Mouse (Mus musculus): ENCODE measurements around the gene Fam229a. TPM values are rescaled to one million over a fixed set of nuclear protein-coding genes. Genes with fewer than 3 reads are reported as not detected.

Gene Fam229a
- total RNA-seq, 2 experiments from 2014 or later = not detected

GRCm38 (mm10) chr4:129495672-129496562 lies 4.9 kb downstream of the Fam229a start:
- DNase-seq = peak in 1 of 2 experiments; percentile 59

GRCm38 (mm10) chr4:129496631-129497030 lies 5.6 kb downstream of the Fam229a start:
- DNase-seq = no peak

GRCm38 (mm10) chr4:129498941-129499340 lies 8.0 kb downstream of the Fam229a start:
- DNase-seq = no peak

GRCm38 (mm10) chr4:129500017-129500416 lies 9.0 kb downstream of the Fam229a start:
- no peak for DNase-seq

GRCm38 (mm10) chr4:129500607-129501566 lies 9.9 kb downstream of the Fam229a start:
- peak; percentile 74 to 77 for DNase-seq

GRCm38 (mm10) chr4:129502327-129502888 lies 11.4 kb downstream of the Fam229a start:
- no peak for DNase-seq

GRCm38 (mm10) chr4:129502901-129503444 lies 12.0 kb downstream of the Fam229a start:
- no peak for DNase-seq

- no peak for DNase-seq
Observed at GRCm38 (mm10) chr4:129505511-129505910, 14.5 kb downstream of the Fam229a start.

GRCm38 (mm10) chr4:129507434-129508236 lies 16.6 kb downstream of the Fam229a start:
- DNase-seq = no peak

- DNase-seq = no peak
Observed at GRCm38 (mm10) chr4:129508237-129508515, 17.2 kb downstream of the Fam229a start.

GRCm38 (mm10) chr4:129508834-129509600 lies 18.0 kb downstream of the Fam229a start:
- no peak for DNase-seq

- DNase-seq = no peak
Observed at GRCm38 (mm10) chr4:129509650-129510049, 18.7 kb downstream of the Fam229a start.

- DNase-seq = no peak
Observed at GRCm38 (mm10) chr4:129510723-129511412, 19.9 kb downstream of the Fam229a start.

GRCm38 (mm10) chr4:129511413-129512096 lies 20.6 kb downstream of the Fam229a start:
- no peak for DNase-seq

- peak; percentile 76 to 78 for DNase-seq
Observed at GRCm38 (mm10) chr4:129513086-129513767, 22.2 kb downstream of the Fam229a start, which contains the start of gene Marcksl1. TSS of gene Marcksl1 (plus strand) at chr4:129513581.

GRCm38 (mm10) chr4:129513891-129514290 lies 22.9 kb downstream of the Fam229a start:
- DNase-seq = no peak

- peak in 1 of 2 experiments; percentile 52 for DNase-seq
Observed at GRCm38 (mm10) chr4:129514300-129514898, 23.4 kb downstream of the Fam229a start.

GRCm38 (mm10) chr4:129516925-129517324 lies 25.9 kb downstream of the Fam229a start:
- DNase-seq = no peak

Data from layer of hippocampus, postnatal 36 days (tissue).